Mouse (Mus musculus) stomach, adult 2 months (tissue): ENCODE measurements around the gene Dgka. TPM values are rescaled to one million over a fixed set of nuclear protein-coding genes. Genes with fewer than 3 reads are reported as not detected.

Experiments
- polyA plus RNA-seq: library from polyadenylated mRNA; depleted of rRNA; stranded (reverse); fragments of >200 nt; gene quantifications from 2 replicates; pipeline ENCODE4 v1.2.3, GENCODE M21; 2012; rRNA removed

Dgka gene
- 11.9 and 18.1 TPM in 2 replicates for polyA plus RNA-seq

GRCm38 (mm10) chr10:128744680-128745601 is at the start of gene Dgka:
Dgka (minus strand) TSS chr10:128744855.

DNA sequence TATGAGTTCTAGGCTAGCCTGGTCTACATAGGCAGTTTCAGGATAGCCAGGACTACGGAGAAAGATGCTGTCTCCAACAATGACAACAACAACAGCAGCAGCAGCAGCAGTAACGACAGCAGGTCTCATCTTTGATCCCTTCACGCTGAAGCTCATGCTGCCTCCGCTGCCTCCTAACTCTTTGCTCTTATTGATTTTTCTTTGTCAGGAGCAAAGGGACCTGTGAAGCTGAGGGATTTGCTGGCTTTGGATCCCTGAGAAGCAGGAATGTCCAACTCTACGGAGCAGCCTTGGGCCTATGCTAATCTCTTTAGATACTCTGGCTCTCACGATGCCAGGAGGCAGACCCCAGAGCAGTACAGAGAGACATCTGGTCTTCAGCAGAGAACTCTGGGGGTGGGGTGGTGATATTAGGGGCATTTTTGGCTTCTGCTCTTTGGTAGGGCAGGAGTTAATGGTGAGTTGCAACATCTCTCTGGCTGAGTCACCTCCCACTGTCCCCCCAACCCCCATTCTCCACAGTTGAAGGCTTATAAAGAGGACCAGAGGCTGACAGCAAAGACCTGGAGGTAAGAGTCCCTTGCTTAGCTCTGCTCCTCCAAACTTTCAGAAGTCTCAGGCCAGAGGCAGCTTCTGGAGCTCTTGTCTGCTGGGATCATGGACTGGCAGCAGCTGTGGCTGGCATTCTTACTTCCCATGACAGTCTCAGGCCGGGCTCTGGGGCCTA is 45.9 kb upstream of the Dgka start, which contains the start of gene Mmp19:
Gene Mmp19 (plus strand): TSS at position 513 of the 727 bp plus-strand sequence.

GRCm38 (mm10) chr10:128747646-128748251 is 3.1 kb upstream of the Dgka start, which contains the start of gene Pym1:
Pym1 (plus strand) TSS chr10:128747889.

DNA sequence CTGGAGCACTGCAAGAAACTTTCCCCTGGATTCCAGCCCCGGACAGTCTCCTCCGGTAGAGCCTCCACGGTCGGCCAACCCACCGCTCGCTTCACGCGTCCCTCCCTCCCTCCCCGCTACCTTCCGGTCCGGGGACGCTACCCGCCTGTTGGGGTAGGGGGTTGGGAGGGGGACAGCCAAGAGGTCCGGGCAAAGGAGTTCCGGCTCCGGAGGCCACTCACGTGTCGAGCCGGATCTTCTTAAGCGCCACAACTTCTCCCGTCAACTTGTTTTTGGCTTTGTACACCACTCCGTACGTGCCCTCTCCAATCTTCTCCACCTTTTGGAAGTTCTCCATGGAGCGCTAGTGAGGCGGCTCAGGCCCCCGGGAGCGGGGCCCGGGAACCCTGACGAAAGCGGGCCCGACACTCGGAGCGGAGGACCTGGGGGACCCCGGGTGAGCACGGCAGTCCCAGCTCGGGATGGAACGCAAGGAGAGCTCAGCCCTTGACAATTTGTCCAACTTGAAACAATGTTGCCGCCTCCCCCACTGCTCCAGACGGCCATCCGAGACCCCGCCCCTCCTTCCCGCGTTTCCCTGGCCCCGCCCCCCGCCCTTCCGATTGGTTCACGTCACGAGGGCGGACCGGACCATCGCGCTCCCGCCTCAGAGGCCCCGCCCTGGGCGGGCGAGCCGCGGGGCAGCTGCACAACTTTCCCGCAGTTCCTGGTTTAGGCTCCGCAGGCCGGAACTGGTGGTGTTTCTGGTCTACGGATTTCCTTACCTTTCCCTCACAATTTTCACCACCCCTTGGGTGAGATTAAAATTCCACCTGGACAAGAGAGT is 40.0 kb downstream of the Dgka start, which contains the start of gene Cdk2:
Gene Cdk2 (minus strand): TSS at position 541 of the 826 bp plus-strand sequence.

GRCm38 (mm10) chr10:128703895-128704294 is 40.8 kb downstream of the Dgka start, which contains the start of gene Pmel:
Pmel (plus strand) TSS chr10:128704195.

GRCm38 (mm10) chr10:128695992-128696807 is 48.5 kb downstream of the Dgka start, which contains the start of gene Rab5b:
Rab5b (minus strand) TSS chr10:128696264.

GRCm38 (mm10) chr10:128673763-128674468 is 70.7 kb downstream of the Dgka start, which contains the start of gene Suox:
Suox (minus strand) TSS chr10:128674073.

Other genes with a start within 250 kb of the Dgka start
- gene Myl6b, start 246.2 kb downstream of the Dgka start, polyA plus RNA-seq = 1.6 and 1.9 TPM in 2 replicates
- 22.8 and 23.2 TPM in 2 replicates for gene Esyt1, start 219.0 kb downstream of the Dgka start, polyA plus RNA-seq
- gene Zc3h10, start 197.1 kb downstream of the Dgka start, polyA plus RNA-seq = 6.9 and 7.8 TPM in 2 replicates
- gene Rpl41, start 195.6 kb downstream of the Dgka start, polyA plus RNA-seq = 1,075 and 1,307 TPM in 2 replicates
- gene Pa2g4, start 178.9 kb downstream of the Dgka start, polyA plus RNA-seq = 4.8 and 7.2 TPM in 2 replicates
- gene Erbb3, start 155.2 kb downstream of the Dgka start, polyA plus RNA-seq = 15.2 and 18.8 TPM in 2 replicates
- gene Rps26, start 118.1 kb downstream of the Dgka start, polyA plus RNA-seq = 506 and 586 TPM in 2 replicates
- 0.70 and 0.71 TPM in 2 replicates for gene Ikzf4, start 98.9 kb downstream of the Dgka start, polyA plus RNA-seq
- 19.1 and 36.0 TPM in 2 replicates for gene Suox, start 70.8 kb downstream of the Dgka start, polyA plus RNA-seq
- 35.8 and 44.6 TPM in 2 replicates for gene Rab5b, start 48.6 kb downstream of the Dgka start, polyA plus RNA-seq
- gene Pmel, start 40.7 kb downstream of the Dgka start, polyA plus RNA-seq = 1.5 and 1.8 TPM in 2 replicates
- 4.8 and 7.7 TPM in 2 replicates for gene Cdk2, start 39.8 kb downstream of the Dgka start, polyA plus RNA-seq
- gene Pym1, start 3.0 kb upstream of the Dgka start, polyA plus RNA-seq = 7.1 and 7.7 TPM in 2 replicates
- 1.2 and 1.7 TPM in 2 replicates for gene Mmp19, start 46.1 kb upstream of the Dgka start, polyA plus RNA-seq
- 4.2 and 6.2 TPM in 2 replicates for gene Dnajc14, start 59.2 kb upstream of the Dgka start, polyA plus RNA-seq
- 9.4 and 11.5 TPM in 2 replicates for gene Tmem198b, start 59.5 kb upstream of the Dgka start, polyA plus RNA-seq
- 0.31 and 0.76 TPM in 2 replicates for gene Sarnp, start 72.5 kb upstream of the Dgka start, polyA plus RNA-seq
- gene Ormdl2, start 76.8 kb upstream of the Dgka start, polyA plus RNA-seq = 39.1 and 41.1 TPM in 2 replicates
- gene Gdf11, start 146.9 kb upstream of the Dgka start, polyA plus RNA-seq = 0.54 TPM in 2 replicates
- 52.8 and 59.1 TPM in 2 replicates for gene Cd63, start 156.1 kb upstream of the Dgka start, polyA plus RNA-seq
- gene Rdh5, start 178.0 kb upstream of the Dgka start, polyA plus RNA-seq = 13.0 and 16.4 TPM in 2 replicates
- gene Bloc1s1, start 179.2 kb upstream of the Dgka start, polyA plus RNA-seq = 50.6 and 55.1 TPM in 2 replicates
- gene Itga7, start 189.0 kb upstream of the Dgka start, polyA plus RNA-seq = 45.3 and 45.5 TPM in 2 replicates
- gene Mettl7b, start 216.1 kb upstream of the Dgka start, polyA plus RNA-seq = 2.9 and 4.1 TPM in 2 replicates
- not detected in 2 replicates for gene Olfr9, start 244.6 kb upstream of the Dgka start, polyA plus RNA-seq